Mouse (Mus musculus) hindlimb bud, embryonic 11.5 days (tissue): ENCODE data around the gene Slc24a5.

Experiments
- DNase-seq: peaks from one replicate; pipeline ENCODE4 v3.0.0-alpha.2; 2012; ENCODE audit warnings: low read depth, low spot score; ENCODE audit errors: extremely low spot score

Gene Slc24a5

DNA sequence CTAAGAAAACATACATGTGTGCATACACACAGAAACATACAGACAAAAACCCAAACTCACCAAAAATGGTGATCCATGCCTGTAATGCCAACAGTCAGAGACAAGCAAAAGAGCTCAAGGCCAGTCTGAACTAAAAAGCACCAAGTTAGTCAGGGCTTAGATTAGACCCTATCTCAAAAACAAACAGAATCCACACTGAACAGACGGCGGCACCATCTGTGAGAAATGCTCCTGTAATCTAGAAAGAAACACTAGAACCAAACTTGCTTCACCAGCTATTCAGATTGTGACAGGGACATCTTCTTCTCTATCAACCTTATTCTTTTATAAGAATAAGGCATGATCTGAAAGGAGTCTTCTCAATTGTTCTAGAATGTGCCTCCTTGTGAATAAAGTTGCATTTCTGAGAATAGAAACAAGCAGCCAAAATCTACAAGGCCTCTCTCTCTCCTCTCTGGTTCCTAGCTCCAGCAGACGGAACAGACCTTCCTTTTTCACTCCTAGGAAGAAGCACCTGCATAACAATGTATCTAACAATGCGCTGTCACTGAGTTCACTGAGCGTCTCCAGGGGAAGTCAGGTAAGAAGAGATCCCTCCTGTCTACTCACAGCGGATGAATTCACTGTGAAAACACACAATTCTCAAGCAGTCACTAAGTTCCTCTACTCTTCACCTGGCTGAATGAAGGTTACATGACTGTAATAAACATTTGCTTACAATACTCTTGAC, 51.6 kb downstream of the Slc24a5 start:
- no peak for DNase-seq

DNA sequence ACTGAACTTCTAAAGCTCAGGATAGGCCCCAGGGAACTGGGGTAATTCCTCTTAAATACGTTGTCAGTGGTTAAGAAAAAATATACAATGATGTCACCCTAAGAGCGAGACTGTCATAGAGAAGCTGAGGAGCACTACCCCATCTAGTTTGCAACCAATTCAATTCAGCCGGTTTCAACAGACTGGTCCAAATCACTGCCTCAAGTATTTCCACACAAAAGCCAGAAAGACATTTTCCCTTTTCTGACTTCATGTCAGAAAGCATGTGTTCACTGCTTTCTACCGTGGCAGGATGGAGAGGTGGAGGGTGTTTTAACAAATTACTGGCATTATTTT, 54.3 kb downstream of the Slc24a5 start:
- no peak for DNase-seq

DNA sequence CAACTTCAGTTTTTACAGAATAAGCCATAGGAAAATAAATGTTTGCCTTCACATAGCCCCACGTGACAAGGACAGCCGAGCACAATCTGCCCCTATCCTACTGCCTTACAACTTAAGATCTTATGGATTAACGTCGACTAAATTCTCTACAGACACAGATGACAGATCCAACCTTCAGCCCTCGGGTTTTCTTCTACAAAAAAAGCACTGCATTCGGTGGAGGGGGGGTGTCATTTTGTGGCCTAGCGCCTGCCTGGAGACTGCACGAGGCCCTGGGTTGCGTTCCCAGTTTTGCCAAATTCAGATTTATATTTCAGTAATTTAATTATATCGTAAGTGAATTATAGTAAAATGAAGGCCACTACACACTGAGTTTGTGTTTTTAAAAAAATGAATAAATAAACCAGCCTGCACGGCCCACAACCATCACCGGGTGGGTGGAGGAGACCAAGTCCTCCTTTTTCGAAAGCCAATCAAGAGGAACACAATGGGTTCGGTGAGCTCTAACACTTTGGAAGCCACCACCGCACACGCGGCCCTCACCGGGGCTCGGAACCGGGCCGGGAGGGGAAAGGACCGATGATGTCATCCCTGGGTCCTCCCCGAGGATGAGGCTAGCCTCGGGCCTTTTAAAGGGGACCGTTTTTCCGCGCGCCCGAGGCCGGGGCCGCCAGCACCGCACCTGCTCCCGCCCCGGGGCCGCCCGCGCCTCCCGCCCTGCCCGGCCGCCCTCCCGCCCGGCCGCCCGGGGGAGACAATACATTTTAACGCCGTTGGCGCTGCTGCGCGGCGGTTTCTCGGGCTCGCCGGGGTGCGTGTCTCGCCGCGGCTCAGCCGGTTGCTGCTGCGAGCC, 54.9 kb downstream of the Slc24a5 start:
- DNase-seq = no peak

DNA sequence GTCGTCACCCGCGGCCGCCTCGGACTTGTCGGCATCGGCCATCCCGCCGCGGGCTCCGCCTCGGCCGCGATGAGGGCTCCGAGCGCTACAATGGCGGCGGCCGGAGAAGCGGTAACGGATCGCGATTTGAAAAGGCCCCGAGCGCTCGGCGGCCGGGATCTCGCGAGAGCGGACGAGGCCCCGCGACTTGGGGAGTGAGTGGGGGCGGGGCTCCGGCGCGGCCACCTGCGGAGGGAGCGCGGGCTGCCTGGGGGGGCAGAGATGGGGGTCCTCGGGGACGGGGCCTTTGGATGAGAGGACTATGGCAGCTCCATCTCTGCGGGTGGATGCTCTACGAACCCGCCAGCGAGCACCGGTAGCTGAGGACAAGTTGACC, 55.5 kb downstream of the Slc24a5 start, which contains the start of gene Myef2:
Myef2 (minus strand) TSS at position 185 of the 376 bp plus-strand sequence.
- no peak for DNase-seq

DNA sequence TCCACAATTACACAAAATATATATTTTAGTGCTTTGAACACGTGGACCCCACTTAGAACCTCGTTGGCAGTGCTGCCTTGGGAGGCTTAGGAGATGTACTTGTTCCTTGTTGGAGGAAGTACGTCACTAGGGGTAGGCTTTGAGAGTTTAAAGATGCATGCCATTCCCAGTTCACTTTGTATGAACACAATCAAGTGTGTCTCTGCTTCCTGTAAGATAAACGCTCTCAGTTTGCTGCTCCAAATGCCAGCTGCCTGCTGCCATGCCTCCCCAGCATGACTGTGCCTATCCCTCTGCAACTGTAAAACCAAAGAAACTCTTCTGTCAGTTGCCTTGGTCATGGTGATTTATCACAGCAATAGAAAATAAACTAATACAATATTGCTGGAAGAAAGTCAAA, 57.9 kb downstream of the Slc24a5 start:
- DNase-seq = no peak

DNA sequence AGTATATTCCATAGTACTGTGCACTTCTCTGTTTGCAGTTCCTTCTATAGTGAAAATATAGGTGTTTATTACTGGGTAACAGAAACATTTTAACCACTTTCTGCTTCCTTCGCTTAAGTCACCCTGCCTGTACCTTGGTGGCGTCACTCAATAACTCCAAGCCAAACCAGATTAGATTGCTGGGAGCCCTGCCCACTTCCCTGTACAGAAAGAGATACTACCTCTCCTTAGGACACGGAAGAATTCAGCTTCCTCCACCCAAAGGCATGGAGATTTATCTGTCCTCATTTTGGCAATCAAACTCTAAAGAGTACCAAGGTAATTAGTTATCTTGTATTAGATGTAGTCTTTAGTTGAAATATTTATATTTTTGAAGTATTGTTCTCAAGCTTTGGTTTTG, 58.9 kb downstream of the Slc24a5 start:
- no peak for DNase-seq

DNA sequence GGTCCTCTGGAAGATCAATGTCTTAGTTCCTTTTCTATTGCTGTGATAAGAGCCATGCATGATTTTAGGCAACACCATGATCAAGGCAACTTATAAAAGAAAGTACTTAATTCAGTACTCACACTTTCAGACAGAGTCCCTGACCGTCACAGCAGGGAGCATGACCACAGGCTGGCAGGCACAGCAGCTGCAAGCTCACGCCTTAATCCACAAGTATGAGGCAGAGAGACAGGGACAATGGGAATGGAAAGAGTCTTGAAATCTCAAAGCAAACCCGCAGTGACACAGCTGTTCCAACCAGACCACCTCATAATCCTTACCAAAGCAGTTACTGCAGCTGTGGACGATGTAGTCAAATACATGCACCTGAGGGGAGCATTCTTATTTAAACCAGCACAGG, 66.2 kb downstream of the Slc24a5 start:
- DNase-seq = no peak

DNA sequence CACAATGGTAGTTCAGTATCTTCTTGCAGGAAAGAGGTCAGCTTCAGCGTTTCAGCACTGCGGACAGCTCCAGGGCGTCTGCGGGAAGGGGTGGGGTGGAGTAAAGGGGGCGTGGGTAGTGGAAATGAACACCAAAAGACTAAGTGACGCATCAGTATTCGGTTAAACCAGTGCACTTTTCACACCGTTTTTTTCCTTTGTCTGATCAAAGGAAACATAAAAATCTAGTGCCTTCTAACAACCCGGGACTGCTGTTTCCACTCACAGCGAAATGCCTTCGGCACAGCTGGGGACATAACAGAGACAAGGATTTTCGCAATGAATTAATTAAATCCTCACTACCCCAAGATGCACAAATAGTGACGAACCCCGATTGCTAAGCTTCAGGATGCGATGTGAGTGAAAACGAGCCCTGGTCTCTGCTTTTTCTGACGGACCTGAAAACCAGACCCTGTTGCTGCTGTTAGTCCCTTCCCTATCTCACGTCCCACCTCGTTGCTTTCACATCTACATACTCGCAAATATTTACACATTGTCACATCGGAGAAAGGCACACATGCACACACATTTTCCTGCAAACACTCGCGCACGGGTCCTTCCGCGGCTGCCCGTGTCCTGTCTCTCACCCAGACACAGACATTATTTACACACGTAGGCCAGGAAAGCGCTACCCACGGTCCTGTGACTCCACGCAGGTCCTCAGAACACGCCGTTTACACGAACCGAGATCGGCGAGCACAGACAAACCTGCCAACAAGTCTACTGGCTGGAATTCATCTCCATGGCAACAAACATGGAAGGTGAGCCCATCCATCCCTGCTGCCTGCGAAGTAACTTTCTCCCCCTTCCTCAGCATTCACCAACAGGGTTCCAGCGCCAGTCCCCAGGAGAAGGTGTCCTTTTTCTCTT, 68.2 kb downstream of the Slc24a5 start, which contains the start of gene Ctxn2:
Ctxn2 (plus strand) TSS at position 790 of the 909 bp plus-strand sequence.
- peak; percentile 69 for DNase-seq

DNA sequence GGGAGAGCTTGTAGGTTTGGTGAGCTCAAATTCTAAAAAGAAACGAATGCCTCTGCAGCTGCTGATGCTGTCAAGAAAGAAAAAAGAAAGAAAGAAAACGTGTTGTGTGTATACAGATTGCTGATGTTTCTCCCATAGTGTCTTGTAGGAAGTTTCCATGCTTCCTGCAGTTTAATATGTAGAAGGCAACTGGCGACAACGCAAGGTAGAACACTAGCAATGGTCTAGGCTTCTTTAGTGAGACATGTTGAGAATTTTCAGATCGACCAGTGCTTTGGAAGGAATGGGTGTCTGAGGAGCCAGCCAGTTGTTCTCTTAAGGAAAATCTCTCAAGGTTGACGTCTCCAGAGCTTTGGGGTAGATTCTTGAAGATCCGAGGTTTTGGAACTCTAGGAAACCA, 68.9 kb downstream of the Slc24a5 start:
- no peak for DNase-seq
